Mouse (Mus musculus): ENCODE results near the gene Syt2.
A peak's percentile ranks its signal among the peaks of the same experiment; 100 is the strongest.

Syt2 gene

DNA sequence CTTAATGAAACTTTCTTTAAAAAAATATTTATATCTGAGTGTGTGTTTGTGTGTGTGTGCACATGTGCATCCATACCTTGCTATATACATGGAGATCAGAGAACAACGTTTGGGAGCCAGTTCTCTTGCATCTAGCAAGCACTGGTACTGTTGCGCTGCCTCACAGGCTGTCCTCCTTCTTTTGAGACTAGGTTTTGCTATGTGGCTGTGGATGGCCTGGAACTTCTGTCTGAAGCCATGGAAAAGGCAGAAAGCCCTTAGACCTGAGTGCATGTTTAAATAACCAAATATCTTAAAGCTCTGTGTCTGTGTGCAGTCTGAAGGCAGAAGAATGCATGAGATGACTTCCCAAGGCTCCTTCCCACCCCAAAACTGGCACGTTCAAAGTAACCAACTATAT lies 126.3 kb downstream of the Syt2 start:
- no peak for DNase-seq (ENCODE audit: low spot score)

DNA sequence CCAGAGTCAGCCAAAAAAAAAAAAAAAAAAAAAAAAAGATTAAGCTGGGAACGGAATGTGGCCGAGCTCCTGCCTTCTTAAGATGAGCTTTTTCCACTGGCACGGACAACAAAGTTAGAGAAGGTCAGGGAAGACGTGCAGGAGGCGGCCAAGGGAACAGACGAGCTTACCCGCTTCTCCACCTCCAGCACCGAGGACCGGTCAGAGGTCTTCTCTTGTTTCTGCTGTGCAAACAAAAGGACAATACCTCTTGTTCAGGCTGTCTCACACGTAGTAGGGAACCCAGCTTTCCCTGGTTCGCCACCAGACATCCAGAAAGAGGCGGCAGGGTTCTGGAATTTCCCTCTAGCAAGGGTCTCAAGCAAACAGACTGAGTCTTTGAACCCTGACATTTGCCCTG lies 126.8 kb downstream of the Syt2 start:
- peak; percentile 44 for DNase-seq (ENCODE audit: low spot score)

DNA sequence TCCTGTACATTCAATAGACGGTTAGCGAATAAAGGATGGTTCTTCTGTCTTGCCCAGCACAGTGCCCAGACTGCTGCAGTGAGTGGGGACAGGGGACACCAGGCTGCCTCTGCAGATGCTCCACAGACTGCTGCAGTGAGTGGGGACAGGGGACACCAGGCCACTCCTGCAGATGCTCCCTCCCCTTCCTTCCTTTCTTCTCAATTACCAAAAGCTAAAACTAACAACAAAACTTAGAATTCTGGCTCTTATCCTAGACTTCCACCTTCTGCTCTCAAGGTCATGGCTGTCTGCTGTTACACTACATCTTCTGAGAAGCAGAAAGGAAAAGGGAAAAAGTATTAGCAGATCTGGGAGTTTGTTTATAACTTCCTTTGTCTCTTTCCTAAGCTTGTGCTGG lies 127.8 kb downstream of the Syt2 start:
- DNase-seq (ENCODE audit: low spot score): no peak

DNA sequence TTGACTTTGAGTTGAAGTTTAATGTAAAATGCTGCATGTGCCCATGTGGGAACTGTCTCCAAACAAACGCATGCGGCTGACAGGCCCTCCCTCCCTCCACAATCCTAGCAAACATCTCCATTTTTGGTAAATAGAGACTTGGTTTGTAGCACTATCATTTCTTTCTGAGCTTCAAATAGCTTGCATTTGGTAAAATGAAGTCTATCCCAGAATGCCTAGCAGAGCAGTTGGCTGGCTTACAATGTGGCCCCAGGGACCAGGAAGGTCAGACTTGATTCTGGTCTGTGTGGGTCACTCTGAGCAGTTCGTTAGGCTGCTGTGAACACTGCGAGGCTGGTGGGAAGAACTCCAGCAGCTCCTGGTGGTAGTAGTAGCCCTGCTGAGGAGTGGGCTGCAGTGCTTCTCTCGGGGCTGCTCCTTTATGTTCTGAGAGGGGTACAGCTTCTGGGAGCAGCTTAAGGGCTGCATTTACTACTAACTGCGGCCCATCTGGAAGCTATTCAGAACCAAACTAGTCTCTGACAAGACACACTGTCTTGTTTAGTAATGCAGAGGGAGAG lies 128.3 kb downstream of the Syt2 start:
- no peak for DNase-seq (ENCODE audit: low spot score)

DNA sequence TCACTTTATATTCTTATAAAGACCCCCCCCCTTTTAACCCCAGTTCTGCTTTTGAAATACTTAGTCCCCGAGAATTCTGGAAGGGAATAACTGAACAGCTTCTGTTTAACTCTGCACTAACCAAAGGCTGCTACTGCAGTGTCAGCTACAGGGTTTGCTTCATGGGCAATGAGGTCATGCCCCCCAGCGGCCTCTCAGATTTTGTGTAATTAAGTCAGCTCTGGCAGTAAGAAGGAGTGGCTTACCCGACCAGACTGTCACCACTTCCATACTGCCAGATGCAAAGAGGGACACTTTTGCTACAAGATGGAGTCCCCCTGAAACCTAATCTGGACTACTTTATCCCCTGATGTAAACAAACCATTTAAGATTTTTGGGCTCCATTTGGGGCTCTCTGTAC lies 129.2 kb downstream of the Syt2 start:
- no peak for DNase-seq (ENCODE audit: low spot score)

DNA sequence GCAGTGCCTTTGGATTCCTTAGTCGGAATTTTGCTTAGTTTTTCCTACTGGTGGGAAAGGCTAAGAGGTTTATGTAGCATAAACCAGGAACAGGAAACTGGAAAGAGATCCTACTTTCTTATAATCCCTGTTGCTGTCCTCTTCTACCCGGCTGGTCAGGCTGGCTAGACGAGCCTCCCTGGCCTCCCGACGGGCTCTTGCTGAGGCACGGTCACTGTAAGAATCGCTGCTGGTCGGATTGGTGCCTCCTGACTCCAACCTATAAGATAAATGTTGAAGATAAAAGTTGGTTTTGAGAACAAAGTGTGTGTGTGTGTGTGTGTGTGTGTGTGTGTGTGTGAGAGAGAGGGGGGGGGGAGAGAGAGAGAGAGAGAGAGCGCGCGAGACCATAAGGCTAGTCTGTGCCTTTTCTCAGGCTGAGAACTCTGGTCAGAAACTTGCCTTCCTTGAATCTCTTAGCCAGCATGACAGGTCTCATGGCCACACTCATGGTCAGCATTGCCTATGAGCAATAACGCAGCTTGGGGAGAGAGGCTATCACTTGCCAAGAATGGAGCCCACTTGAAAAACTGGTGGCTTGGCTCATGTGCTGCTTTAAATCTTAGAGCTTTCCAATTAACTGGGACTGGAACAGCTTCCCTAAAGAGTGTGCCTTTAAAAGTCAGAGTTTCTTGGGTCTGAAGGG lies 130.9 kb downstream of the Syt2 start:
- DNase-seq (ENCODE audit: low spot score): no peak

DNA sequence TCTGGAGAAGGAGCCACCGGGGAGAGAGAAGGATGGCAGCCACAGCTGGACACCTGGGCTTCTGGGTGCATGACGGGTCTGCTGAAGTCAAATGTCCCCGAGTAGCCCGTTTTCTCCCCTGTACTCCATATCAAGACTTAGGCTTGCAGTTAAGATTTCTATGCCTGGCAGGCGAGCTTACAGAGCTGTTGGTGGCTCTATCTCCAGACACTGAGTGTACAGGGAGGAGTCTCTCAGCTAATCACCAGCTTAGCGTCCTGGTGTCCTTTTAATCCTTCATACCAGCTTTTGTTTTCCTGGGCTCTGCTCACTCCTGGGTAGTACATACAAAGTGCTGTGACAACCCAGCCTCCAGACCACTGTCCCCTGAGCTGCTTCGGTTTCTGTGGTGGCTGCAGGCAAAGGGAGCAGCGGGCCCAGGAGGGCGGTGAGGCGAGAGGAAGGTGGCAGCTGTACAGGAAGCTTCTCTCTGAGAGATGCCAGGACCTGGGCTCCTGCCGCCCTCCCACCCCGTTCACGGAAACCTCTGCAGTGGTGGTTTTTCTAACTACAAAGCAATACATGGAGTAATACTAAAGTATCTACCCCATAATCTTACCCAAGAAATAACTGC lies 131.6 kb downstream of the Syt2 start:
- no peak for DNase-seq (ENCODE audit: low spot score)

DNA sequence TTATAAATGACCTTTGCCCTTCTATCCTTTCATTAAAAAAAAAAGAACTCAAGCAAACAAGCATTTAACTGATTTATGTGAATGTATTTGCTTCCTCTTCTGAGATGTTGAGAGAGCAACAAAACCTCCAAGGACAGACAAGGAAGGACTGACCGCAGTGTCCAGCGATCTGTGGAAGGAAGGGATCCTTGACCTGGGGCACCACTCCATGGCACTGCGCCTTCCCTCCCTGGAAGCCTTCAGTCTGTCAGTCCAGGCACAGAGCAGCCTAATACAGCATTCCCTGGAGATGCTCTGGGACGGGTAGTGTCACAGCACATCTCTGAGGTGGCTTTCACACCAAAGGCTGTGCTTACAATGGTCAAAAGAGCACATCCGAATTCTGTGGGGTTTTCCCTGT lies 136.3 kb downstream of the Syt2 start:
- DNase-seq (ENCODE audit: low spot score): no peak

DNA sequence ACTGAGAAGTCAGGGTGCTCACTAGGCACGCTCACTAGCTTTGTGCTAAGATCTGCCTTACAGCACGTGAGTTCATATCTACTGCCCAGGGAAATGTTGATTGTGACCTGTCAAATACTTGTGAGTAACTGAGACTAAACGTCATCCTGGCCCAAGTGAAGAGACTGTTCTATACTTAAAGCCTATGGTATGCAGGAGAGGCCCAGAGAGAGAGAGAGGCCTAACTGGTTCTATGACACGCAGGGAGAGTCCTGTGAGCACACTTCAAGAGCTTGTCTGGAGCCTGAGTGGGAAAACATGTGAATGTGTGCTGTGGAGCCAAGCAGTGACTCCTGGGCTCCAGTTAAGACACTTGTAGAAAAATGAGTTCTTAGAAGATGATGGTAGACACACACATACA lies 137.5 kb downstream of the Syt2 start:
- no peak for DNase-seq (ENCODE audit: low spot score)

DNA sequence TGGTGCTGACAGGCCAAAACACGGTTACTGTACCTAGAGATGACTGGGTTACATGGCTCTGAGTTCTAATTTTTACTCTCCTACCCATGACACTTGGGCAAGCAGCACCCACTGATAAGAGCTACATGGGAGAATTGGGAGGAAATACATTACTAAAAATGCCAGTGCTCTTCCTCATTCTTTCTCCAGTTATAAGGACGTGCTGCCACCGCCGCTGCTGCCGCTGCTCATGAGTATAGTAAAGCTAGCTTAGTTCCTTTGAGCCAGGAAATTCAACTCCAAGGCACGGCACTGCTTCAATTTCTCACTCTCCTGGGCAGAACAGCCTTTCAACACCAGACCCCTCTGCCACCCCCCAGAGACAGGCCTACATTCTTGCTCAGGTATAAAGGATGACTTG lies 138.0 kb downstream of the Syt2 start:
- no peak for DNase-seq (ENCODE audit: low spot score)

DNA sequence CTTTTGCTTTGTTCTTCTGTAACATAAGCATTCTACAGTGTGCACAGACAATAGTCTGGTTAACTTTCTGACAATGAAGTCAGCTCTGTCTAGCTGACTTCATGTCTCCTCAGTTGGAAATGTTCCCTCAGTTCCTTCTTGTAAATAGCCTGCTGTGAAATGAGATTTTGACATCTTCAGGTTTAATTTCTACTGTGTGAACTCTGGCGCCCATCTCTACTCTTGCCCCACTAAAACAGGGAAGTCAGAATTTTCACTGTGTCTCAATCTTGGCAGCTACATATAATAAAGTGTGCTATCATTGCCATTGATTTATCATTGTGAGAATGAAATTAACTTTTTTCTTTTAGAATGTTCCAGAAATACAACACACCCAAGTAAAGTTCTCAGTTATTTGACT lies 138.4 kb downstream of the Syt2 start:
- no peak for DNase-seq (ENCODE audit: low spot score)

DNA sequence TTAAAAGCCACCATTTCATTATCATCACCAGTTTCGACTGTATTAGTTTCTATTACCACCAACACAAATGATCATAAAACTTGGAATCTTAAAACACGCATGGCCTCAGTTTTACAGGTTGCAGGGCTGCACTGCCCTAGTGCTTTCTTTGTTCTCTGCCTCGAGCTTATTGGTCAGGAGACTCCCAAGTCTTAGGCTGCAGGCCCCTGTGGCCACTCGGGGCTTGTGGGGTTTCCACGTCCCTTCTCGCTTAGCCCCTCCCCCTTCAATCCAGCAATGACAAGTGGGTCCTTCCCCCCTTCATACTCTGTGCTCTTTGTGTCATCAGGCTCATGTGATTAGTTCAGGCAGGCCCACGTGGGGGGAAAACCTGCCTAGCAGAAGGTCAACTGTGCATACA lies 141.6 kb downstream of the Syt2 start:
- no peak for DNase-seq (ENCODE audit: low spot score)

DNA sequence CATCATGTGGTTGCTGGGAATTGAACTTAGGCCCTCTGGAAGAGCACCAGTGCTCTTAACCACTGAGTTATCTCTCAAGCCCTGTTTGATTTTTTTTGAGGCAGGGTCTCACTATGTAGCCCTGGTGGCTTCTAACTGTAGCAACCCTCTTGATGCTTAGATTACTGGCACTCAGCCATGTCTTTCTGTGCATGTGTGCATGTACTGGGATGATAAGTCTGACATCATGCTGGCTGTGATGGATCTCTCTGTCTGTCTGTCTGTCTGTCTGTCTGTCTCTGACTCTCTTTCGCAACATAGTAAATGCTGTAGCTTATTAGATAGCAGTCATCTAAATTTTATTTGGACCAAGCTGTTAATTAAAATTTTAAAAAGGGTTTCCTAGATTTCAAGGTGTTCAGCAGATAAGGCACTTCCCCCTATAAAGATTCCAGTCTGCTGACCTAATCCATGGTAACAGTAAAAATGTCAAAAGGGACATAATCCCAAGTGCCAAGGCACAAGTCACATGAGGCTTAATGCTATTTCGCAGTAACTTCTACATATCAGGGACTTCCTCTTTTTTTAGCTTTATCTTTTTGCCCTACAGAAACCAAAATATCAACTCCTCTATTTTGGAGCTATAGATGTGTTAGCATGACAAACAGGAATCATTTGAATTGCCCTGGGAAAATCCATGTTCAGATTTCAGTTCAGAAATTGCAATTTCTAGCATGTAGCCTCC lies 144.4 kb downstream of the Syt2 start:
- DNase-seq (ENCODE audit: low spot score): no peak

DNA sequence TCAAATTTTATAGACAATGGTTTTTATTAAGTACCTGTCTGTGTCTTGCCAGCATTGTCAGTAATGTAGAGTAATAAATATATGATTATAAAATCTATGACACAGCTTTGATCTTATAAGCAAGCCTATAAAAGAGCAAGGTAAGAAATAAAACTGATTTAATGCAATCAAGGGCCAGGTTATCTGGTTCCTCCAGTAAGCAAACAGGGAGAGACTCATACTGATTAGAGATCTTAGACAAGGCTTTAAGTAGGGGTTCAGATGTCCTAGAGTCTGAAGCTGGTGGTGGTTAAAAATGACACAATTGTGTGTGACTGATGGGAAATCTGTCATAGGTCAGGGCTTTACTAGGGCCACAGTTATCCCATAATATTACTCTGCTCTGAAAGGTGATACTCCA lies 145.0 kb downstream of the Syt2 start:
- no peak for DNase-seq (ENCODE audit: low spot score)

DNA sequence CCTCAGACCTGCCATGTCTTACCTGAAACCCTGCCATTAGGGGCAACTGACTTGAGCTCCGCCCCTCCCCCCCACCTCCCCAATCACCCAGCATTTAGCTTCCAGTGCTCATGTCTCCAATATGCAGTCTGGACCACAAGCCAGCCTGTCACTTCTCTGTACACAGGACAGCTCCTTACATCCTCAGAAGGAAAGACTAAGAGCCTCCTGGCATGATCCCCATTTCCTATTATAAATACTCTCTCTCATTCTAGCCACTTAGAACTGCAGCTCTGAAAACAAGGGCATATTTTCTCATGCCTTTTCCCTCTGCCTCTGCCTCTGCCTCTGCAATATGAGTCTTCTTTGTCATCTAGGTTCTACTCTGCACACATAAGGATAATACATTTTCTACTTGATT lies 149.6 kb downstream of the Syt2 start:
- DNase-seq (ENCODE audit: low spot score): no peak

DNA sequence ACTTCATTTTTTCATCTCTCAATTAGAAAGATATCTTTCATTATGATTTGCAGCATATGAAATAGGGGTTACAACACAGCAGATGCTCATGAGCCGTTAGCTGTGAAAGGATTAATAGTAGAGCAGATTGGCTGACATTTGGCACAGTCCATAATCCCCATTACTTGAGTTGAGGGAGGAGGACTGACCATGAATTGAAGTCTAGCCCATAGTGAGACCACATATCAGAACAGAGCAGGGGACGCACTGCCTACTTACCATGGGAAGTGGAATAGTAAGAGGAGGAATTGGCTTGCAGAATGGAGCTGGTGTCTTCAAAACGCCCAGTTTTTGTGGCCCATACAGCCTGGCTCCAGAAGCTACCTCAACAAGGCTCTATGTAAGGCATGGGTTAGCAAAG lies 150.1 kb downstream of the Syt2 start:
- DNase-seq (ENCODE audit: low spot score): no peak

DNA sequence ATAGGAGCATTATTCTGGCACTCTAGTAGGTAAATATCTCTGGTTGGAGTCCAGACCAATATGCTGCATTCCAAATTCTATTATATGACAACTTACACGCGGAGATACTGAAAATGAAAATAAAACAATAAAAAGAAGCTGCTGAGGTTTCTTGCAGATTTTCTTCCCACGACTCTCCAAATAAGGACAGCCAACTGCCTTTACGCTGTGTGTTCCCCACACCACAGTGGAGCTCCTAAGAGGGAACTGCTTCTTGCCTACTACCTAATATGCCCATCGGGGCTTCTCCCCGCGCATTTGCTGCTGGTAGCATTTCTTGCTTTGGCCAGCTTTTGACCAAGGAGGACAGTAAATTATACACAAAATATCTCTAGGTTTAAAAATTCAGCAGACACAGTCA lies 155.3 kb downstream of the Syt2 start:
- no peak for DNase-seq (ENCODE audit: low spot score)

DNA sequence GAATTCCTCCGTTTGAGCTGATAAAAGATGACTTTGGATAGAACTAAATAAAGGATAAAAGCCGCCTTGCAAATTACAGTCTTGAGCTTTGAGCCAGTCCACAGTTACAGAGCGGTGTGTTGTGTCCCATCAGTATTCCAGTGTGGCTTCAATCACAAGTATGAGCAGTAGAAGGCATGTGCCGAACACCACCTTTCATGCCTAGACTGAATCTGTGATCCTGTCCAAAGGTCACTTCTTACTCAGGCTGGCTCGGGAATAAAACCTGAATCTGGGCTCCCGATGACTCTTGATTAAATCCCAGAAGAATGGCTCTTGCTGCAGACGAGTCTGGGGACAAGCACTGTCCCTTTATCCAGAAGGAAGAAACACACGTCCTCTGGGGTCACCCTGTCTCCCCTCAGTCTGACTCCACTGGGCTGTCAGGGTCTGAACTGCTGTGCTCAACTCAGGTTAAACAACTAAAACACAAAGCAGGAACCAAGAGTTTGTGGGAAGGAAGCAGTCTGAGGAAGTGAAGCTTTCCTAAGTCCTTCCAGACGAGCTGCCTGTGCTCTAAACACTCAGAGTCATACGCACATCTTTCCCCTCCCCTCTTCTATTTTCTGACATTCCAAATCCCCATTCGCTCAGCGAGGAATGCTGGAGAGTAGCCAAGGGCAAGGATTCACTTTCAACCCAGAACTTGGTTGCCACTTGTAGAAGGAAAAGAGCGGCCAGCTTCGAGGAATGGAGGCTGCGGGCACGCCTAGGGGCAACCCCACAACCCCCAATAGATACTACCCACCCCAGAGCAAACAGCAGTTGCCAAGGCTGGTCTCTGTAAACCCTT lies 157.0 kb downstream of the Syt2 start:
- DNase-seq (ENCODE audit: low spot score): peak; percentile 32

DNA sequence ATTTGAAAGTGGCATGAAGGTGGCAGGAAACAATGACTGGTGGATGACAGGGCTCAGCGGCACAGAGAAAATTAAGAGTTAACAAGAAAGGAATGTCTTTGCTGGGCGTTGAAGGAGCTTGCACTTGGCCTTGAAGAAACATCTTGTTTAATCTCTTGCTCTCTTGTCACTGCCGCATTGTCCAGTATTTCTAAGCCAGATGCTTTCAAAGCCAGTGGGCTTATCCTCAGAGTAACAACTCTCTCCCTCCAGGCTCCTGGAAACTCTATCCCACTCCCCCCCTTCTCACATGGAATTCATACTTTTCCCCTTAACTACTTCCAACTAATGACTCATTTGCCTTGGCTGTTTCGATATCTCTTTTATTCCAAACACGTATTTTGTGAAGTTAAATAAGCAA lies 157.9 kb downstream of the Syt2 start:
- DNase-seq (ENCODE audit: low spot score): no peak

DNA sequence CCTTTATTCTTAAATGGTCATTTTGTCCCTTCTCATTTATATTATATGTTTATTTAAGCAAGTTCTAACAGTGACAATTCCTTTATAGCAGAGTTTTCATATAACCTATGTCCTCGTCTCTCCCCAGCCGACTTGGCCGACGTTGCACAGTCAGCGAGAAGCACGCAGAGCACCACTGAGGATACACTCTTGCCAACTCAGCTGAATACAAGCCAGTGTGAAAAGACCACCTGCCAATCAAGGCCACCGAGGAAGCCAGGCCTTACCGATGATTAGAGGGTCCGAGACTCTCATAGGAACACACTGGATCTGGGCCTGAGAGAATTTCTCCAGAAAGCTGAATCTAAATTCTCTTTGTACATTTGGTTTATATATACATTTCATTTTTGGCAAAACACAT lies 159.0 kb downstream of the Syt2 start:
- no peak for DNase-seq (ENCODE audit: low spot score)

Measured in yolk sac, embryonic 10.5 days (tissue).